Mouse (Mus musculus) right cerebral cortex, postnatal 25 days (tissue): Measurements from ENCODE around the gene Als2cr12.
"Not testable (repeated sequence)": the region's sequence is repeated elsewhere in the genome, so short reads cannot be mapped to it uniquely, and the experiment has no call there.

Experiments
- DNase-seq: peaks from one replicate; pipeline ENCODE4 v3.0.0; 2022

The Als2cr12 gene

GRCm38 (mm10) chr1:58609591-58609990 is 86.2 kb downstream of the Als2cr12 start:
- not testable (repeated sequence) for DNase-seq

- DNase-seq: no peak
Measured at GRCm38 (mm10) chr1:58603738-58604137, 92.1 kb downstream of the Als2cr12 start.

GRCm38 (mm10) chr1:58602681-58603080 is 93.1 kb downstream of the Als2cr12 start:
- no peak for DNase-seq
